Mouse (Mus musculus) forelimb bud, embryonic 11.5 days (tissue): ENCODE measurements around the gene Ccdc113.
"Not testable (repeated sequence)": the region's sequence is repeated elsewhere in the genome, so short reads cannot be mapped to it uniquely, and the experiment has no call there.

Source experiments
- DNase-seq: peaks from one replicate; pipeline ENCODE4 v3.0.0-alpha.2; 2012; ENCODE audit warnings: low read depth, low spot score

Ccdc113 gene

GRCm38 (mm10) chr8:95601306-95601705, 67.4 kb downstream of the Ccdc113 start:
- no peak for DNase-seq

DNA sequence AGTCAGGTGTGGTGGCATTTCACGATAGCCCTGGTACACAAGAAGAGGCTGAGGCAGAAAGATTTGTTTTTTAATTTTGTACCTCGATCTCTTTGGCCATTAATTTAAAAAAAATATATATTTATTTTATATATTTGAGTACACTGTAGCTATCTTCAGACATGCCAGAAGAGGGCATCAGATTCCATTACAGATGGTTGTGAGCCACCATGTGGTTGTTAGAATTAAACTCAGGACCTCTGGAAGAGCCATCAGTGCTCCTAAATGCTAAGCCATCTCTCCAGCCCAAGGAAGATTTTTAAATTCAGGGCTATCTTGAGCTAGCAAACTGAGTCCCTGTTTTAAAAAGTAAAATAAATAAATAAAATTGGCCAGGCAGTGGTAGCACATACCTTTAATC, 68.3 kb downstream of the Ccdc113 start:
- DNase-seq: no peak

- not testable (repeated sequence) for DNase-seq
Measured at GRCm38 (mm10) chr8:95606509-95606908, 72.6 kb downstream of the Ccdc113 start.

DNA sequence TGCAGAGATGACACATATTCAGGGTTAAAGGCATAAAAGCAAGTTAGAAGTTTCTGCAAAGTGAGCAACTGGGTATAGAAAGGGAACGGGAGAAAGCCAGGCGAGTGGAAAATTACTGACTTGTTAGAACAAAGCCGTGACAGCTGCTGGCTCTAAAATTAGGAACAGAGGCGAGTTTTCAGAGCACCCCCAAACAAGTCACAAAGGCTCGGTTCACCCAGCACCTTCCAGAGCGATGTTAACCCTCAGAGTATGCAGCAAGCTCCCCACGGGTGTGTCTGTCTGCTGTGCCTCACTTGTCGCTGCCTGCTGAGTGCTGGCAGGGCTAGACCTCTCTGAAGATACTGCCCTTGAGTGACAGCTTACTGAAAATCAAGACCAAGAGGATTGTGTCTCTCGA, 73.3 kb downstream of the Ccdc113 start:
- DNase-seq: no peak
